Mouse (Mus musculus) effector memory CD4-positive, alpha-beta T cell, adult 7 months (primary cell): ENCODE data around the gene Oprl1. TPM values are rescaled to one million over a fixed set of nuclear protein-coding genes. Genes with fewer than 3 reads are reported as not detected.

ENCODE experiments used
- polyA plus RNA-seq: library from polyadenylated mRNA; unstranded; fragments of 100-300 nt; shearing (Covaris generic); gene quantifications from one replicate; pipeline ENCODE4 v1.2.1, GENCODE M21; 2017

Oprl1 gene
- polyA plus RNA-seq = not detected

DNA sequence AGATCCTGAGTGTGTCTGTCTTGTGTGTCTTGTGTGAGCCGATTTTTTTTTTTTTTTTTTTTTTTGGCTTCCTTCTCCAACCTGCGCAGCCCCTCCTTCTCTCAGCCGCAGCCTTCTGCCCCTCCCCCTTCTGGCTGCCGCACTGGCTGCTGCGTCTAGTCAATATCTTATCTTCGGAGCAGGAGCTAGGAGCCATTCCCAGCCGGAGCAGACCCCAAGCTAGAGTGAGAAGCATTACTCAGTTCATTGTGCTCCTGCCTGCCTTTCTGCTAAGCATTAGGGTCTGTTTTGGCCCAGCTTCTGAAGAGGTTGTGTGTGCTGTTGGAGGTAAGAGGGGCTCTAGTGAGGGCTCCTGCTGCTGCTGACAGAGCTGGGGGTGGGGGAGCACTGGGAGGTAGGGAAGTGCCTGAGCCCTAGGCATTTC, at the start of gene Oprl1:
Gene Oprl1, plus strand, starts transcription at position 114 of the 424 bp plus-strand sequence.

GRCm38 (mm10) chr2:181671326-181671725, 43.5 kb upstream of the Oprl1 start, which contains the start of gene Sox18:
Sox18 (minus strand) TSS chr2:181671640.

GRCm38 (mm10) chr2:181679951-181680715, 34.7 kb upstream of the Oprl1 start, which contains the start of gene Tcea2:
Tcea2 (plus strand) TSS chr2:181680310.

DNA sequence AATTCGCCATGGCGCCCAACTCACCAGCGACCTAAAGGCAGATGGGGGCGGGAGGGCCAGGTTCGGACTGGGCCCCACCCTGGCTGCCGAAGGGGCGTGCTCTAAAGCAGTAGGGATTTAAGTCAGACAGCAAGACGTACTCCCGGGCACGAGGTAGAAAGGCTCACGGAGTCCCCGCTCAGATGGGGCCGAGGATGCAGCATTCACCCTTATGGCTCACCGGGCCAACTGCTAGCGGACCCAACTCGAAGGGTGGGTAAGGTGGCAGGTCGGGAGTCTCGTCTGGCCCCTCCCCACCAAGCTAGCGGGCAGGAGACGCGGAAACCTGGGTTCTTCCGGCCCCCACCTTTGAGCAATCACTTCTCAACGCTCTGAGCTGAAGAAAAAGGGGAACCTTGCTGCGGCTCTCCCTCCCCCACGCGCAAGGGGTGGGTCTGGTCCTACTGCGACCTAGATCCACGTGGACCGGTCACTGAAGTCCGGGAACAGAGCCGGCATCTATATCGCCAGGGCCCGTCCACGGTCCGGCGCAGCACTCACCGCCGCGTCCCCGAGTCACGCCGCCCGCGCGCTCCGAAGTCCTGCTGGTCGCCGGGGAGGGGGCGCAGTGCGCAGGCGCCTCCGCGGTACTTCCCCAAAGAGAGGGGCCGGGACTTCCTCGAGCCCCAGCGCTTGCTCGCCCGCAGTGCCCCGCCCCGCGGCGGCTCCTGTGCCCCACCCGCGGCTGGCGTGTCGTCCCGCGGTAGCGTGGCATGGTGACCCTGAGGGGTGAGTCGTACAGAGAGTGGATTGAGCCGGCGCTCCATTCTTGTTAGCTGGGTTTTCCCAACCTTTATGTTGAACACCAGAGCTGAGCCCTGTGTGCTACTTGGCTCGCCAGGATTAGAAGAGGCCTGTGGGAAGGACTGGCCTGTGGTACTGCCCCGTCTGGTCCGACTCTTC, 21.2 kb upstream of the Oprl1 start, which contains the start of gene Rgs19:
Gene Rgs19, minus strand, starts transcription at position 639 of the 942 bp plus-strand sequence.

GRCm38 (mm10) chr2:181698241-181698640, 16.6 kb upstream of the Oprl1 start, which contains the start of gene Lkaaear1:
Lkaaear1 (minus strand) TSS chr2:181698442.

DNA sequence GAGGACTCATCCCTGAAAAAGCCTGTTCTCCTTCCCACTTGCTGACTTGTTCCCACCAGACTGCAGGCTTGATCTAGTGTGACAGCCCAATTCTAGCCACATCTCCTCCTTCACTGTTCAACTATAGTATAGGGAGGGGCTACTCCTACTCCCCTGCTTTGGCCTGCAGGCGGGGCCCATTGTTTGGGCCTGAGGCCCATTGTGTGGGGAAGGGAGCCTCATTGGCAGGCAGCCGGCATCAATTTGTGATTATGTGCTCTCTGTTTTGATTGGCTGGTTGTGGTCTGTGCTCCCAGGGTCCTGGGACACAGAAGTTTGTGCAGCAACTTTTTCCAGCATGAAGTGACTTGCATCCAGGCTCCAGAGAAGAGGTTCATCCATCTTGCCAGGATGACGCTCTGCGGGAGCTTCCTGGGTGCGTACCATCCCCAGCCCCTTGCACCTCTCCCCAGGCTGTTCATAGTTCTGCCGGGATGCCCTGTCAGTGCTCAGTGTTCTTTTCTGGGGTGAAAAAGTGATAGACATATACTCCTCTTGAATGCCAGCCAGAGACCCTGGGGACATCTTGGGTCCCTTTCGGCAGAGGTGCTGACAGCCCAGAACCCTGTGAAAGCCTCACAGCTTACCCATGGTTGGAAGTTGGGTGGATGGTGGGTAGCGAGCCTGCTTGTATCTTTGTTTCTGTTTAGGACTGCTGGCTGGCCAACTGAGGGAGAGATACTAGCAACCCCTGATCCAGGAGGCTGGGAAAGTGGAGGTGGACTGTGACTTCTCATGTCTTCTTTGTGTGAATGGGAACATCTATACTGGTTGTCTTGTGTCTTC, 48.4 kb downstream of the Oprl1 start, which contains the start of gene Myt1:
Gene Myt1, plus strand, starts transcription at position 327 of the 825 bp plus-strand sequence.

Other genes starting within 250 kb of the Oprl1 start
- gene Abhd16b, start 221.8 kb upstream of the Oprl1 start, polyA plus RNA-seq = not detected
- gene Tpd52l2, start 217.9 kb upstream of the Oprl1 start, polyA plus RNA-seq = 106 TPM
- 146 TPM for gene Dnajc5, start 194.5 kb upstream of the Oprl1 start, polyA plus RNA-seq
- gene Uckl1, start 130.1 kb upstream of the Oprl1 start, polyA plus RNA-seq = 104 TPM
- 96.9 TPM for gene Prpf6, start 123.1 kb upstream of the Oprl1 start, polyA plus RNA-seq
- gene Zfp512b, start 122.2 kb upstream of the Oprl1 start, polyA plus RNA-seq = 26.8 TPM
- gene Samd10, start 115.8 kb upstream of the Oprl1 start, polyA plus RNA-seq = 12.5 TPM
- gene Gm29797, start 58.0 kb upstream of the Oprl1 start, polyA plus RNA-seq = not detected
- 0.32 TPM for gene Sox18, start 43.4 kb upstream of the Oprl1 start, polyA plus RNA-seq
- 25.3 TPM for gene Tcea2, start 34.7 kb upstream of the Oprl1 start, polyA plus RNA-seq
- gene Rgs19, start 21.0 kb upstream of the Oprl1 start, polyA plus RNA-seq = 118 TPM
- not detected for gene Lkaaear1, start 16.6 kb upstream of the Oprl1 start, polyA plus RNA-seq
- gene Myt1, start 48.3 kb downstream of the Oprl1 start, polyA plus RNA-seq = not detected
- 58.3 TPM for gene Pcmtd2, start 122.8 kb downstream of the Oprl1 start, polyA plus RNA-seq
- 21.6 TPM for gene Polr3k, start 149.3 kb downstream of the Oprl1 start, polyA plus RNA-seq